Mouse (Mus musculus): Measurements from ENCODE around the gene Ltbp3. TPM values are rescaled to one million over a fixed set of nuclear protein-coding genes. Genes with fewer than 3 reads are reported as not detected.

The Ltbp3 gene
- polyA plus RNA-seq, 1 experiment from 2014 or later: 3.8 TPM

GRCm38 (mm10) chr19:5803041-5803880, 62.6 kb downstream of the Ltbp3 start:
- Histone ChIP-seq H3K27ac (ENCODE audit: low read depth, low read length) (peak overlapping the region; percentile 99), H3K9me3 (ENCODE audit: control insufficient read depth, low read length) (no peaks in the 10 kb centered on the region), H3K4me2 (replicated peaks; ENCODE audit: low read depth, low read length) (peak overlapping the region; percentile 76), H3K4me1 (replicated peaks; ENCODE audit: control insufficient read depth, insufficient read depth, low read length) (peaks cover 16% of the 10 kb centered on the region), H3K4me3 (ENCODE audit: low read depth, low read length) (peak overlapping the region; percentile 43), H3K9ac (ENCODE audit: low read depth, low read length) (peak overlapping the region; percentile 90), H3K36me3 (ENCODE audit: control insufficient read depth, insufficient read depth, low read length) (no peaks in the 10 kb centered on the region), H3K27me3 (ENCODE audit: control insufficient read depth, insufficient read depth, low read length) (no peaks in the 10 kb centered on the region)
- DNase-seq (ENCODE audit: low spot score) (peak; percentile 100), ATAC-seq (ENCODE audit: low FRiP score) (peak; percentile 97)
- under 1% methylated on average over 63 of the region's 67 CpGs for WGBS

GRCm38 (mm10) chr19:5803881-5804279, 63.2 kb downstream of the Ltbp3 start:
- H3K4me1 ChIP-seq (replicated peaks; ENCODE audit: control insufficient read depth, insufficient read depth, low read length): peaks cover 16% of the 10 kb centered on the region
- H3K27ac ChIP-seq (ENCODE audit: low read depth, low read length): peak overlapping the region; percentile 99
- under 1% methylated on average over 16 of the region's 16 CpGs for WGBS
- DNase-seq (ENCODE audit: low spot score): no peak
- peak overlapping the region; percentile 43 for H3K4me3 ChIP-seq (ENCODE audit: low read depth, low read length)
- peak overlapping the region; percentile 90 for H3K9ac ChIP-seq (ENCODE audit: low read depth, low read length)
- peak overlapping the region; percentile 76 for H3K4me2 ChIP-seq (replicated peaks; ENCODE audit: low read depth, low read length)
- 0 out of 2 replicates have a peak, but pooled peaks have one; percentile 26 for ATAC-seq (ENCODE audit: low FRiP score)
- H3K9me3 ChIP-seq (ENCODE audit: control insufficient read depth, low read length): no peaks in the 10 kb centered on the region
- H3K36me3 ChIP-seq (ENCODE audit: control insufficient read depth, insufficient read depth, low read length): no peaks in the 10 kb centered on the region
- no peaks in the 10 kb centered on the region for H3K27me3 ChIP-seq (ENCODE audit: control insufficient read depth, insufficient read depth, low read length)

- H3K4me1 ChIP-seq (replicated peaks; ENCODE audit: control insufficient read depth, insufficient read depth, low read length): peaks cover 16% of the 10 kb centered on the region
- ATAC-seq (ENCODE audit: low FRiP score) (no peak), DNase-seq (ENCODE audit: low spot score) (peak; percentile 46)
- no peaks in the 10 kb centered on the region for H3K27me3 ChIP-seq (ENCODE audit: control insufficient read depth, insufficient read depth, low read length)
- H3K36me3 ChIP-seq (ENCODE audit: control insufficient read depth, insufficient read depth, low read length): no peaks in the 10 kb centered on the region
- H3K9me3 ChIP-seq (ENCODE audit: control insufficient read depth, low read length): no peaks in the 10 kb centered on the region
- peak overlapping the region; percentile 90 for H3K9ac ChIP-seq (ENCODE audit: low read depth, low read length)
- H3K4me2 ChIP-seq (replicated peaks; ENCODE audit: low read depth, low read length): peak overlapping the region; percentile 76
- whole genome bisulfite sequencing: 38% methylated on average over 8 of the region's 8 CpGs
- H3K27ac ChIP-seq (ENCODE audit: low read depth, low read length): peak overlapping the region; percentile 99
- no peak overlapping the region for H3K4me3 ChIP-seq (ENCODE audit: low read depth, low read length)
Observed at GRCm38 (mm10) chr19:5804371-5804899, 63.7 kb downstream of the Ltbp3 start.

GRCm38 (mm10) chr19:5806051-5806808, 65.5 kb downstream of the Ltbp3 start:
- no peaks in the 10 kb centered on the region for H3K36me3 ChIP-seq (ENCODE audit: control insufficient read depth, insufficient read depth, low read length)
- peak; percentile 39 for DNase-seq (ENCODE audit: low spot score)
- peak overlapping the region; percentile 87 for H3K27ac ChIP-seq (ENCODE audit: low read depth, low read length)
- 0 out of 2 replicates have a peak overlapping the region, but pooled peaks have one; percentile 1 for H3K4me2 ChIP-seq (replicated peaks; ENCODE audit: low read depth, low read length)
- no peaks in the 10 kb centered on the region for H3K27me3 ChIP-seq (ENCODE audit: control insufficient read depth, insufficient read depth, low read length)
- no peak overlapping the region for H3K4me3 ChIP-seq (ENCODE audit: low read depth, low read length)
- peaks cover 20% of the 10 kb centered on the region for H3K4me1 ChIP-seq (replicated peaks; ENCODE audit: control insufficient read depth, insufficient read depth, low read length)
- peak overlapping the region; percentile 21; the same call in 1 of the 2 replicates for H3K9ac ChIP-seq (ENCODE audit: low read depth, low read length)
- no peak for ATAC-seq (ENCODE audit: low FRiP score)
- no peaks in the 10 kb centered on the region for H3K9me3 ChIP-seq (ENCODE audit: control insufficient read depth, low read length)
- WGBS: 5% methylated on average over 8 of the region's 8 CpGs

- Histone ChIP-seq H3K9me3 (ENCODE audit: control insufficient read depth, low read length) (no peaks in the 10 kb centered on the region), H3K27ac (ENCODE audit: low read depth, low read length) (peak overlapping the region; percentile 87), H3K4me1 (replicated peaks; ENCODE audit: control insufficient read depth, insufficient read depth, low read length) (peaks cover 22% of the 10 kb centered on the region), H3K4me2 (replicated peaks; ENCODE audit: low read depth, low read length) (no peak overlapping the region), H3K36me3 (ENCODE audit: control insufficient read depth, insufficient read depth, low read length) (no peaks in the 10 kb centered on the region), H3K27me3 (ENCODE audit: control insufficient read depth, insufficient read depth, low read length) (no peaks in the 10 kb centered on the region), H3K4me3 (ENCODE audit: low read depth, low read length) (no peak overlapping the region), H3K9ac (ENCODE audit: low read depth, low read length) (peak overlapping the region; percentile 40; the same call in 1 of the 2 replicates)
- ATAC-seq (ENCODE audit: low FRiP score) (no peak), DNase-seq (ENCODE audit: low spot score) (peak; percentile 37)
- 21% methylated on average over 6 of the region's 6 CpGs for WGBS
Observed at GRCm38 (mm10) chr19:5806809-5807205, 66.1 kb downstream of the Ltbp3 start.

- H3K27me3 ChIP-seq (ENCODE audit: control insufficient read depth, insufficient read depth, low read length): no peaks in the 10 kb centered on the region
- peaks cover 28% of the 10 kb centered on the region for H3K4me1 ChIP-seq (replicated peaks; ENCODE audit: control insufficient read depth, insufficient read depth, low read length)
- 0 out of 2 replicates have a peak overlapping the region, but pooled peaks have one; percentile 87 for H3K27ac ChIP-seq (ENCODE audit: low read depth, low read length)
- no peak overlapping the region for H3K4me2 ChIP-seq (replicated peaks; ENCODE audit: low read depth, low read length)
- DNase-seq (ENCODE audit: low spot score): no peak
- H3K4me3 ChIP-seq (ENCODE audit: low read depth, low read length): no peak overlapping the region
- no peaks in the 10 kb centered on the region for H3K9me3 ChIP-seq (ENCODE audit: control insufficient read depth, low read length)
- H3K9ac ChIP-seq (ENCODE audit: low read depth, low read length): no peak overlapping the region
- 62% methylated on average over 2 of the region's 3 CpGs for WGBS
- no peak for ATAC-seq (ENCODE audit: low FRiP score)
- H3K36me3 ChIP-seq (ENCODE audit: control insufficient read depth, insufficient read depth, low read length): no peaks in the 10 kb centered on the region
Observed at GRCm38 (mm10) chr19:5807740-5808139, 67.0 kb downstream of the Ltbp3 start.

Other genes with a start within 250 kb of the Ltbp3 start
- gene 1700020D05Rik, start 237.1 kb upstream of the Ltbp3 start, polyA plus RNA-seq (2014; fragmentation: Nextera tagmentation; extraction: Ambion mirVana): 0.34 TPM in 1 of 2 replicates, not detected in the other
- 21.2 and 22.2 TPM in 2 replicates for gene Snx32, start 230.4 kb upstream of the Ltbp3 start, polyA plus RNA-seq (2014; fragmentation: Nextera tagmentation; extraction: Ambion mirVana)
- 0.40 and 0.52 TPM in 2 replicates for gene Ovol1, start 180.3 kb upstream of the Ltbp3 start, polyA plus RNA-seq (2014; fragmentation: Nextera tagmentation; extraction: Ambion mirVana)
- gene Ap5b1, start 172.9 kb upstream of the Ltbp3 start, polyA plus RNA-seq (2014; fragmentation: Nextera tagmentation; extraction: Ambion mirVana): 1.4 and 1.5 TPM in 2 replicates
- gene Rnaseh2c, start 139.0 kb upstream of the Ltbp3 start, polyA plus RNA-seq (2014; fragmentation: Nextera tagmentation; extraction: Ambion mirVana): 143 and 148 TPM in 2 replicates
- gene Kat5, start 130.7 kb upstream of the Ltbp3 start, polyA plus RNA-seq (2014; fragmentation: Nextera tagmentation; extraction: Ambion mirVana): 36.9 and 39.3 TPM in 2 replicates
- gene Rela, start 103.4 kb upstream of the Ltbp3 start, polyA plus RNA-seq (2014; fragmentation: Nextera tagmentation; extraction: Ambion mirVana): 27.2 and 29.6 TPM in 2 replicates
- 7.8 and 8.2 TPM in 2 replicates for gene Sipa1, start 77.2 kb upstream of the Ltbp3 start, polyA plus RNA-seq (2014; fragmentation: Nextera tagmentation; extraction: Ambion mirVana)
- 13.4 and 14.7 TPM in 2 replicates for gene Map3k11, start 52.2 kb upstream of the Ltbp3 start, polyA plus RNA-seq (2014; fragmentation: Nextera tagmentation; extraction: Ambion mirVana)
- 22.9 and 23.1 TPM in 2 replicates for gene Pcnx3, start 52.0 kb upstream of the Ltbp3 start, polyA plus RNA-seq (2014; fragmentation: Nextera tagmentation; extraction: Ambion mirVana)
- gene Kcnk7, start 36.5 kb upstream of the Ltbp3 start, polyA plus RNA-seq (2014; fragmentation: Nextera tagmentation; extraction: Ambion mirVana): 0.19 TPM in 1 of 2 replicates, not detected in the other
- gene Ehbp1l1, start 14.6 kb upstream of the Ltbp3 start, polyA plus RNA-seq (2014; fragmentation: Nextera tagmentation; extraction: Ambion mirVana): 4.4 and 6.2 TPM in 2 replicates
- gene Fam89b, start 11.3 kb upstream of the Ltbp3 start, polyA plus RNA-seq (2014; fragmentation: Nextera tagmentation; extraction: Ambion mirVana): 165 and 174 TPM in 2 replicates
- gene Scyl1, start 30.5 kb downstream of the Ltbp3 start, polyA plus RNA-seq (2014; fragmentation: Nextera tagmentation; extraction: Ambion mirVana): 47.2 and 55.7 TPM in 2 replicates
- gene Frmd8, start 134.4 kb downstream of the Ltbp3 start, polyA plus RNA-seq (2014; fragmentation: Nextera tagmentation; extraction: Ambion mirVana): 14.9 and 15.8 TPM in 2 replicates
- 1.0 and 1.1 TPM in 2 replicates for gene Slc25a45, start 136.9 kb downstream of the Ltbp3 start, polyA plus RNA-seq (2014; fragmentation: Nextera tagmentation; extraction: Ambion mirVana)
- 7.0 and 7.5 TPM in 2 replicates for gene Tigd3, start 153.2 kb downstream of the Ltbp3 start, polyA plus RNA-seq (2014; fragmentation: Nextera tagmentation; extraction: Ambion mirVana)
- 154 and 171 TPM in 2 replicates for gene Dpf2, start 172.1 kb downstream of the Ltbp3 start, polyA plus RNA-seq (2014; fragmentation: Nextera tagmentation; extraction: Ambion mirVana)
- gene Cdc42ep2, start 183.9 kb downstream of the Ltbp3 start, polyA plus RNA-seq (2014; fragmentation: Nextera tagmentation; extraction: Ambion mirVana): 3.4 TPM in 2 replicates
- gene Pola2, start 223.3 kb downstream of the Ltbp3 start, polyA plus RNA-seq (2014; fragmentation: Nextera tagmentation; extraction: Ambion mirVana): 67.7 and 68.3 TPM in 2 replicates
- gene Slc22a20, start 245.2 kb downstream of the Ltbp3 start, polyA plus RNA-seq (2014; fragmentation: Nextera tagmentation; extraction: Ambion mirVana): not detected in 2 replicates

Measured in hindbrain, embryonic 11.5 days (tissue).